Mouse (Mus musculus): ENCODE data around the gene Dclk1. TPM values are rescaled to one million over a fixed set of nuclear protein-coding genes. Genes with fewer than 3 reads are reported as not detected.

The Dclk1 gene
- polyA plus RNA-seq, 1 experiment from 2014 or later, result 75.0 TPM

- DNase-seq (ENCODE audit: low spot score) (no peak), ATAC-seq (ENCODE audit: low read depth) (no peak)
- H3K27me3 ChIP-seq (replicated peaks; ENCODE audit: control insufficient read depth, insufficient read depth, low read length), result no peaks in the 10 kb centered on the region
- no peak overlapping the region for H3K9ac ChIP-seq (ENCODE audit: low read depth, low read length)
- no peak overlapping the region for H3K4me2 ChIP-seq (ENCODE audit: low read depth, low read length)
- H3K4me1 ChIP-seq (ENCODE audit: control insufficient read depth, insufficient read depth, low read length), result no peaks in the 10 kb centered on the region
- no peaks in the 10 kb centered on the region for H3K36me3 ChIP-seq (ENCODE audit: control insufficient read depth, insufficient read depth, low read length)
- H3K9me3 ChIP-seq (ENCODE audit: control insufficient read depth, low read length), result no peaks in the 10 kb centered on the region
- no peak overlapping the region for H3K4me3 ChIP-seq (ENCODE audit: low read depth, low read length)
- WGBS, result 76% methylated on average over 3 of the region's 3 CpGs
- H3K27ac ChIP-seq (replicated peaks; ENCODE audit: low read depth, low read length), result no peak overlapping the region
Observed at GRCm38 (mm10) chr3:55270345-55270744, 28.2 kb downstream of the Dclk1 start.

GRCm38 (mm10) chr3:55270920-55271319, 28.8 kb downstream of the Dclk1 start:
- Histone ChIP-seq H3K9me3 (ENCODE audit: control insufficient read depth, low read length) (no peaks in the 10 kb centered on the region), H3K4me2 (ENCODE audit: low read depth, low read length) (no peak overlapping the region), H3K27me3 (replicated peaks; ENCODE audit: control insufficient read depth, insufficient read depth, low read length) (no peaks in the 10 kb centered on the region), H3K27ac (replicated peaks; ENCODE audit: low read depth, low read length) (no peak overlapping the region), H3K4me3 (ENCODE audit: low read depth, low read length) (no peak overlapping the region), H3K36me3 (ENCODE audit: control insufficient read depth, insufficient read depth, low read length) (no peaks in the 10 kb centered on the region), H3K9ac (ENCODE audit: low read depth, low read length) (no peak overlapping the region), H3K4me1 (ENCODE audit: control insufficient read depth, insufficient read depth, low read length) (no peaks in the 10 kb centered on the region)
- ATAC-seq (ENCODE audit: low read depth) (no peak), DNase-seq (ENCODE audit: low spot score) (no peak)
- 85% methylated on average over 5 of the region's 5 CpGs for WGBS

DNA sequence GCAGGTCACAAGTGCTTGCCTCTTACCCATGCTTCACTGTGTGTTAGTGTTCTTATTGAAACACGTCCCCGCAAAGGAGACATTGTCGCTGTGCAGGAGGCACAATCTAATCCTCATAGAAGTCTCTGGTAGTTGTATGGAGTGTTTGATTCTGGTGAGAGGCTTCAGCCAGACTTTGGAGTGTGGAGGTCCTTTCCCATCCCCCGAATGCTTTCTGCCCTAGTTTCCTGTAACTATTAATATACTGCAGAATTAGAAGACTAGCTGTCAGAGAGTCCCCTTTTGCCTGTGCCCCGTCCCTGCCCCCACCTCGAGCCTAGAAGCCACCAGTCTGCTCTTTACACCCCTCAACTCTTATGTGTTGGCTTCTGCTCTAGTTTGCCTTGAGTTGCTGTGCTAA, 30.4 kb downstream of the Dclk1 start:
- H3K27ac ChIP-seq (replicated peaks; ENCODE audit: low read depth, low read length), result no peak overlapping the region
- no peak overlapping the region for H3K9ac ChIP-seq (ENCODE audit: low read depth, low read length)
- DNase-seq (ENCODE audit: low spot score), result no peak
- H3K36me3 ChIP-seq (ENCODE audit: control insufficient read depth, insufficient read depth, low read length), result no peaks in the 10 kb centered on the region
- H3K4me2 ChIP-seq (ENCODE audit: low read depth, low read length), result no peak overlapping the region
- no peak for ATAC-seq (ENCODE audit: low read depth)
- 86% methylated on average over 6 of the region's 6 CpGs for WGBS
- H3K4me3 ChIP-seq (ENCODE audit: low read depth, low read length), result no peak overlapping the region
- no peaks in the 10 kb centered on the region for H3K9me3 ChIP-seq (ENCODE audit: control insufficient read depth, low read length)
- H3K27me3 ChIP-seq (replicated peaks; ENCODE audit: control insufficient read depth, insufficient read depth, low read length), result no peaks in the 10 kb centered on the region
- H3K4me1 ChIP-seq (ENCODE audit: control insufficient read depth, insufficient read depth, low read length), result no peaks in the 10 kb centered on the region

GRCm38 (mm10) chr3:55276446-55276845, 34.3 kb downstream of the Dclk1 start:
- Histone ChIP-seq H3K9ac (ENCODE audit: low read depth, low read length) (no peak overlapping the region), H3K36me3 (ENCODE audit: control insufficient read depth, insufficient read depth, low read length) (no peaks in the 10 kb centered on the region), H3K4me3 (ENCODE audit: low read depth, low read length) (no peak overlapping the region), H3K27ac (replicated peaks; ENCODE audit: low read depth, low read length) (no peak overlapping the region), H3K4me2 (ENCODE audit: low read depth, low read length) (no peak overlapping the region), H3K9me3 (ENCODE audit: control insufficient read depth, low read length) (no peaks in the 10 kb centered on the region), H3K4me1 (ENCODE audit: control insufficient read depth, insufficient read depth, low read length) (0 out of 2 replicates have a peak, but pooled peaks cover 7% of the 10 kb centered on the region), H3K27me3 (replicated peaks; ENCODE audit: control insufficient read depth, insufficient read depth, low read length) (no peaks in the 10 kb centered on the region)
- DNase-seq (ENCODE audit: low spot score) (no peak), ATAC-seq (ENCODE audit: low read depth) (no peak)
- 85% methylated on average over 3 of the region's 3 CpGs for WGBS

- H3K4me3 ChIP-seq (ENCODE audit: low read depth, low read length), result no peak overlapping the region
- no peak for ATAC-seq (ENCODE audit: low read depth)
- 0 out of 2 replicates have a peak, but pooled peaks cover 7% of the 10 kb centered on the region for H3K4me1 ChIP-seq (ENCODE audit: control insufficient read depth, insufficient read depth, low read length)
- no peak overlapping the region for H3K4me2 ChIP-seq (ENCODE audit: low read depth, low read length)
- DNase-seq (ENCODE audit: low spot score), result no peak
- WGBS, result 88% methylated on average over 1 of the region's 1 CpGs
- no peak overlapping the region for H3K27ac ChIP-seq (replicated peaks; ENCODE audit: low read depth, low read length)
- H3K9ac ChIP-seq (ENCODE audit: low read depth, low read length), result no peak overlapping the region
- H3K9me3 ChIP-seq (ENCODE audit: control insufficient read depth, low read length), result no peaks in the 10 kb centered on the region
- no peaks in the 10 kb centered on the region for H3K27me3 ChIP-seq (replicated peaks; ENCODE audit: control insufficient read depth, insufficient read depth, low read length)
- H3K36me3 ChIP-seq (ENCODE audit: control insufficient read depth, insufficient read depth, low read length), result no peaks in the 10 kb centered on the region
Observed at GRCm38 (mm10) chr3:55276851-55277250, 34.7 kb downstream of the Dclk1 start.

DNA sequence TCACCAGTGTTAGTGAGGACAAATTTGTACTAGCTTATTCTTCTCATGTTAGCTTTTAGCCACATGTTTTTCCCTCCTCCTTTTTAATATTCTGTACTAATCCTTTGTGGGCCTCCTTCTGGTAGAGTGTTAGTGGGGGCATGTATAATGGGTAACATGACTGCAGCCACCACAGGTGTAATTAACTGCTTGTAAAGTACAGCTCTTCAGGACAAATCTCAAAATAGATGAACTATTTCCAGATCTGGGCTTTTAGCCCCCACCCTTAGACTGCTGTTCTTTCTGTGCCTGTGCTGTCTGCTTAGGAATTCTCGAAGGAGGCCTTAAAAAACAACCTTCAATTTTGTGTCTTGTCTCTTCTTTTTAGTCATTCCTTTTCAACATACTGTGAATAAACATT, 35.7 kb downstream of the Dclk1 start:
- Histone ChIP-seq H3K27me3 (replicated peaks; ENCODE audit: control insufficient read depth, insufficient read depth, low read length) (no peaks in the 10 kb centered on the region), H3K27ac (replicated peaks; ENCODE audit: low read depth, low read length) (no peak overlapping the region), H3K9ac (ENCODE audit: low read depth, low read length) (no peak overlapping the region), H3K4me2 (ENCODE audit: low read depth, low read length) (no peak overlapping the region), H3K4me1 (ENCODE audit: control insufficient read depth, insufficient read depth, low read length) (0 out of 2 replicates have a peak, but pooled peaks cover 7% of the 10 kb centered on the region), H3K36me3 (ENCODE audit: control insufficient read depth, insufficient read depth, low read length) (no peaks in the 10 kb centered on the region), H3K4me3 (ENCODE audit: low read depth, low read length) (no peak overlapping the region), H3K9me3 (ENCODE audit: control insufficient read depth, low read length) (no peaks in the 10 kb centered on the region)
- ATAC-seq (ENCODE audit: low read depth), result no peak
- 80% methylated on average over 1 of the region's 1 CpGs for whole genome bisulfite sequencing
- DNase-seq (ENCODE audit: low spot score), result no peak

DNA sequence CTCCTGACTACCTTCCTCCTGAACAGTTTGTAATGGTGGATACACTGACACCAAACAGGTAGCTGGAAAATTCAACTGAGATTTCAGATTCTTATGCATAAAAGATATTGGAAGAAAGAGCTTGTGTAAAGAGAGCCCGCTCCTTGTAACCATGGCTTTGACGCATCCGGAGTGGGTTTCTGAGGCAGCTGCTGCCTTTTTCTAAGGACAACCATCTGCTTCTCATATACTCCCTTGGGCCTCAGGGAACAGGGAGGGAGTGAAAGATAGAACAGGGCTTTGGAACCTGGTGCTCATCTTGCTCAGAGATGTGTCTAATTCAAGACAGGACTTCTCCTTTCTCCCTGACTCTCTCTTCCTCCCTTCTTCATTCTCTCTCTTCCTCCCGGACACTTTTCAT, 37.8 kb downstream of the Dclk1 start:
- WGBS, result 49% methylated on average over 4 of the region's 4 CpGs
- H3K27ac ChIP-seq (replicated peaks; ENCODE audit: low read depth, low read length), result no peak overlapping the region
- no peaks in the 10 kb centered on the region for H3K36me3 ChIP-seq (ENCODE audit: control insufficient read depth, insufficient read depth, low read length)

DNA sequence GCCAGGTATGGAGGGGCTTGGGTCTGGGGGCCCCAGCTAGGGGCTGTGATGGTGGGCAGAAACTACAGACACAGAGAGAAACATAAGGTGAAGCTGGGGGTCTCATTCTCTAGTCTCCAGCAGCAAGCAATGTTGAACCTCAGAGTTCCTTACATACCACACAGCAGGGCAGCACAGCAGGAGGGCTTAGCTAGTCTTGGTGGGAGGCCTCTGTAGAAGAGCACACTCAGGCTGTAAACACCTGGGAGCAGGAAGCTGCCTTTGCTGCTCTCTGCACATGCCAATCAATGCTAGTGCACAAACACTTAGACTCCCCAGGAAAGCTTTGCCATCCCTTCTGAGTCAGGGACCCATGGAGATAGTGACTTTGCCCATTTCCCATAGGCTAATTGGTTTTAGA, 38.3 kb downstream of the Dclk1 start:
- Histone ChIP-seq H3K4me3 (ENCODE audit: low read depth, low read length) (no peak overlapping the region), H3K36me3 (ENCODE audit: control insufficient read depth, insufficient read depth, low read length) (no peaks in the 10 kb centered on the region), H3K4me2 (ENCODE audit: low read depth, low read length) (no peak overlapping the region), H3K4me1 (ENCODE audit: control insufficient read depth, insufficient read depth, low read length) (0 out of 2 replicates have a peak, but pooled peaks cover 7% of the 10 kb centered on the region), H3K27ac (replicated peaks; ENCODE audit: low read depth, low read length) (no peak overlapping the region), H3K9ac (ENCODE audit: low read depth, low read length) (no peak overlapping the region), H3K9me3 (ENCODE audit: control insufficient read depth, low read length) (no peaks in the 10 kb centered on the region), H3K27me3 (replicated peaks; ENCODE audit: control insufficient read depth, insufficient read depth, low read length) (no peaks in the 10 kb centered on the region)
- ATAC-seq (ENCODE audit: low read depth) (no peak), DNase-seq (ENCODE audit: low spot score) (no peak)

More for the DNA sequence above, 37.8 kb downstream of the Dclk1 start:
- Histone ChIP-seq H3K27me3 (replicated peaks; ENCODE audit: control insufficient read depth, insufficient read depth, low read length) (no peaks in the 10 kb centered on the region), H3K4me1 (ENCODE audit: control insufficient read depth, insufficient read depth, low read length) (0 out of 2 replicates have a peak, but pooled peaks cover 7% of the 10 kb centered on the region), H3K9ac (ENCODE audit: low read depth, low read length) (no peak overlapping the region), H3K4me2 (ENCODE audit: low read depth, low read length) (no peak overlapping the region), H3K9me3 (ENCODE audit: control insufficient read depth, low read length) (no peaks in the 10 kb centered on the region), H3K4me3 (ENCODE audit: low read depth, low read length) (no peak overlapping the region)
- DNase-seq (ENCODE audit: low spot score) (peak; percentile 54), ATAC-seq (ENCODE audit: low read depth) (no peak)

- Histone ChIP-seq H3K4me2 (ENCODE audit: low read depth, low read length) (no peak overlapping the region), H3K4me1 (ENCODE audit: control insufficient read depth, insufficient read depth, low read length) (0 out of 2 replicates have a peak, but pooled peaks cover 7% of the 10 kb centered on the region), H3K9me3 (ENCODE audit: control insufficient read depth, low read length) (no peaks in the 10 kb centered on the region), H3K36me3 (ENCODE audit: control insufficient read depth, insufficient read depth, low read length) (no peaks in the 10 kb centered on the region), H3K9ac (ENCODE audit: low read depth, low read length) (no peak overlapping the region), H3K4me3 (ENCODE audit: low read depth, low read length) (no peak overlapping the region), H3K27me3 (replicated peaks; ENCODE audit: control insufficient read depth, insufficient read depth, low read length) (no peaks in the 10 kb centered on the region), H3K27ac (replicated peaks; ENCODE audit: low read depth, low read length) (no peak overlapping the region; the same call in 1 of the 2 replicates)
- peak; percentile 58; the same call in 1 of the 2 replicates for ATAC-seq (ENCODE audit: low read depth)
- DNase-seq (ENCODE audit: low spot score), result peak; percentile 84
- WGBS, result 50% methylated on average over 3 of the region's 3 CpGs
Observed at GRCm38 (mm10) chr3:55284215-55284614, 42.1 kb downstream of the Dclk1 start.

Data from embryonic facial prominence, embryonic 14.5 days (tissue).